Mouse (Mus musculus) spleen, adult 2 months (tissue): ENCODE measurements around the gene Cdca5.

Source experiments
- CTCF ChIP-seq: fragments of 200-500 bp; IDR thresholded peaks from 2 replicates; pipeline ENCODE4 v1.5.1; 2011; ENCODE audit warnings: mild to moderate bottlenecking, inconsistent platforms; ENCODE audit not compliant: insufficient read depth, insufficient read length, insufficient replicate concordance; ENCODE audit errors: extremely low read depth
- POLR2A ChIP-seq: fragments of 200-500 bp; IDR thresholded peaks from 2 replicates; pipeline ENCODE4 v1.6.1; 2011; ENCODE audit warnings: low read depth, low read length, inconsistent platforms

DNA sequence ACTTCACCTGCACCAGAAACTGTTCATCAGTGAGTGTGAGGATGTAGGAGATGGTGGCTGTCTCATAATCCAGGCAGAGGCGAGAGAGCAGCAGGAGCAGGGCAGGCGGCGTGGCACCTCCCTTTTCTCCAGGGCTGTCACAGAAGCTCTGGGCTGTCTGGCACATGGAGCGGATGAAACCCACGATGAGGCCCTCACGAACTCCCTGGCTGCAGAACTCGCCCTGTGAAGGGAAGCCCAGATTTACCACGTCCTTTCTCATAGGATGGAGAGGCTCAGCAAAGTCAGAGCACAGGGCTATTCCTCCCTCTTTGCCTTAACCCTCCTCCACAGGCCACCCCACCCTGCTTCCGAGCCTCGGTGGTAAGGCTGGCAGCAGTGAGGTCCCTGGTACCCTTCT lies 14.9 kb upstream of the Cdca5 start:
- no peak for TF ChIP-seq POLR2A
- TF ChIP-seq CTCF: no peak
